Mouse (Mus musculus): ENCODE results near the gene Slc35f4. TPM values are rescaled to one million over a fixed set of nuclear protein-coding genes. Genes with fewer than 3 reads are reported as not detected.

Gene Slc35f4
- total RNA-seq (2022) = 10 to 100 TPM; 12.6 to 15.2 (median 14.6) TPM

GRCm38 (mm10) chr14:49525931-49526291 lies at the start of gene Slc35f4:
Slc35f4 (minus strand) TSS chr14:49526046.
- DNase-seq (ENCODE audit: low spot score in 2 of 2) = no peak

- DNase-seq (ENCODE audit: low spot score in 2 of 2) = no peak
Observed at GRCm38 (mm10) chr14:49568369-49568768, 42.5 kb upstream of the Slc35f4 start.

- no peak for DNase-seq (ENCODE audit: low spot score in 2 of 2)
Observed at GRCm38 (mm10) chr14:49560706-49561105, 34.9 kb upstream of the Slc35f4 start.

GRCm38 (mm10) chr14:49540104-49540503 lies 14.3 kb upstream of the Slc35f4 start:
- no peak for DNase-seq (ENCODE audit: low spot score in 2 of 2)

- DNase-seq (ENCODE audit: low spot score in 2 of 2) = peak in 1 of 2 experiments; percentile 28
Observed at GRCm38 (mm10) chr14:49525176-49525930, 493 bp downstream of the Slc35f4 start.

GRCm38 (mm10) chr14:49524665-49525064 lies 1.2 kb downstream of the Slc35f4 start:
- peak in 1 of 2 experiments; percentile 14 for DNase-seq (ENCODE audit: low spot score in 2 of 2)

GRCm38 (mm10) chr14:49515096-49515665 lies 10.7 kb downstream of the Slc35f4 start:
- DNase-seq (ENCODE audit: low spot score in 2 of 2) = no peak

- no peak for DNase-seq (ENCODE audit: low spot score in 2 of 2)
Observed at GRCm38 (mm10) chr14:49514137-49514536, 11.7 kb downstream of the Slc35f4 start.

- no peak for DNase-seq (ENCODE audit: low spot score in 2 of 2)
Observed at GRCm38 (mm10) chr14:49495192-49495591, 30.7 kb downstream of the Slc35f4 start.

- peak; percentile 28 to 39 for DNase-seq (ENCODE audit: low spot score in 2 of 2)
Observed at GRCm38 (mm10) chr14:49493793-49494192, 32.1 kb downstream of the Slc35f4 start.

GRCm38 (mm10) chr14:49492506-49492905 lies 33.3 kb downstream of the Slc35f4 start:
- no peak for DNase-seq (ENCODE audit: low spot score in 2 of 2)

GRCm38 (mm10) chr14:49476602-49477001 lies 49.2 kb downstream of the Slc35f4 start:
- peak; percentile 23 to 32 for DNase-seq (ENCODE audit: low spot score in 2 of 2)

GRCm38 (mm10) chr14:49461761-49462160 lies 64.1 kb downstream of the Slc35f4 start:
- no peak for DNase-seq (ENCODE audit: low spot score in 2 of 2)

- DNase-seq (ENCODE audit: low spot score in 2 of 2) = no peak
Observed at GRCm38 (mm10) chr14:49460799-49461198, 65.0 kb downstream of the Slc35f4 start.

GRCm38 (mm10) chr14:49454283-49454914 lies 71.4 kb downstream of the Slc35f4 start:
- no peak for DNase-seq (ENCODE audit: low spot score in 2 of 2)

GRCm38 (mm10) chr14:49453782-49454181 lies 72.1 kb downstream of the Slc35f4 start:
- DNase-seq (ENCODE audit: low spot score in 2 of 2) = no peak

GRCm38 (mm10) chr14:49447669-49448068 lies 78.2 kb downstream of the Slc35f4 start:
- DNase-seq (ENCODE audit: low spot score in 2 of 2) = no peak

- no peak for DNase-seq (ENCODE audit: low spot score in 2 of 2)
Observed at GRCm38 (mm10) chr14:49446461-49446860, 79.4 kb downstream of the Slc35f4 start.

GRCm38 (mm10) chr14:49436811-49437210 lies 89.0 kb downstream of the Slc35f4 start:
- DNase-seq (ENCODE audit: low spot score in 2 of 2) = no peak

- DNase-seq (ENCODE audit: low spot score in 2 of 2) = no peak
Observed at GRCm38 (mm10) chr14:49431821-49432220, 94.0 kb downstream of the Slc35f4 start.

- DNase-seq (ENCODE audit: low spot score in 2 of 2) = no peak
Observed at GRCm38 (mm10) chr14:49392482-49392881, 133.4 kb downstream of the Slc35f4 start.

GRCm38 (mm10) chr14:49362161-49362560 lies 163.7 kb downstream of the Slc35f4 start:
- no peak for DNase-seq (ENCODE audit: low spot score in 2 of 2)

GRCm38 (mm10) chr14:49355561-49355960 lies 170.3 kb downstream of the Slc35f4 start:
- no peak for DNase-seq (ENCODE audit: low spot score in 2 of 2)
